Mouse (Mus musculus): ENCODE data around the gene Bfar. TPM values are rescaled to one million over a fixed set of nuclear protein-coding genes. Genes with fewer than 3 reads are reported as not detected.

Gene Bfar
- polyA plus RNA-seq, 1 experiment from 2014 or later: 51.7 TPM

DNA sequence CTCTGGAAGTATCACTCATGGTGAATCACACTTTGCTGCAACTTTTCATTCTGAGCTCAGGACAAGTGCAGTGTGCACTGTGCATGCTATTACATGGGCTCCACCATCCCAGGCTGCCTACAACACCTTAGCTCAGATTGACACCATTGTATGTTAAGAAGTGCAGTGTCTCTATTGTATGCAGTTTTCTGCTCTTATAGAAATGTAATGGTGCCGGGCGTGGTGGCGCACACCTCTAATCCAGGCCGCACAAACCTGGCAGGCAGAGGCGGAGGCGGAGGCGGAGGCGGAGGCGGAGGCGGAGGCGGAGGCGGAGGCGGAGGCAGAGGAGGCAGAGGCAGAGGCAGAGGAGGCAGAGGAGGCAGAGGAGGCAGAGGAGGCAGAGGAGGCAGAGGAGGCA is 79.0 kb downstream of the Bfar start:
- Histone ChIP-seq H3K36me3 (no peaks in the 10 kb centered on the region), H3K27me3 (no peaks in the 10 kb centered on the region), H3K9ac (no peak overlapping the region), H3K4me1 (no peaks in the 10 kb centered on the region), H3K4me3 (no peak overlapping the region), H3K9me3 (no peaks in the 10 kb centered on the region), H3K27ac (no peak overlapping the region), H3K4me2 (no peak overlapping the region)
- no peak for ATAC-seq (ENCODE audit: insufficient number of reproducible peaks, low FRiP score, low TSS enrichment, low read depth)
- 90% methylated on average over 11 of the region's 13 CpGs for WGBS

Other genes with a start within 250 kb of the Bfar start
- gene Parn, start 3.7 kb upstream of the Bfar start, polyA plus RNA-seq (2015; fragmentation: Nextera tagmentation; extraction: Ambion mirVana): 39.6 and 41.4 TPM in 2 replicates
- 4.8 and 4.9 TPM in 2 replicates for gene 3110001I22Rik, start 71 bp downstream of the Bfar start, polyA plus RNA-seq (2015; fragmentation: Nextera tagmentation; extraction: Ambion mirVana)
- 0.31 and 0.36 TPM in 2 replicates for gene Pla2g10, start 59.1 kb downstream of the Bfar start, polyA plus RNA-seq (2015; fragmentation: Nextera tagmentation; extraction: Ambion mirVana)
- 56.0 and 59.2 TPM in 2 replicates for gene Rrn3, start 108.8 kb downstream of the Bfar start, polyA plus RNA-seq (2015; fragmentation: Nextera tagmentation; extraction: Ambion mirVana)
- 189 and 192 TPM in 2 replicates for gene Ntan1, start 147.0 kb downstream of the Bfar start, polyA plus RNA-seq (2015; fragmentation: Nextera tagmentation; extraction: Ambion mirVana)
- gene Pdxdc1, start 231.3 kb downstream of the Bfar start, polyA plus RNA-seq (2015; fragmentation: Nextera tagmentation; extraction: Ambion mirVana): 105 and 118 TPM in 2 replicates
- 6.3 and 7.7 TPM in 2 replicates for gene Mpv17l, start 231.3 kb downstream of the Bfar start, polyA plus RNA-seq (2015; fragmentation: Nextera tagmentation; extraction: Ambion mirVana)